Mouse (Mus musculus) neural tube, postnatal 0 days (tissue): ENCODE measurements around the gene Ccnq. TPM values are rescaled to one million over a fixed set of nuclear protein-coding genes. Genes with fewer than 3 reads are reported as not detected.

Experiments used
- microRNA-seq: library from miRNA; unstranded; fragments of <30 nt; microRNA quantifications from one replicate; pipeline ENCODE4, GENCODE M21; 2016
- polyA plus RNA-seq: library from polyadenylated mRNA; unstranded; fragments of >200 nt; fragmentation: Nextera tagmentation; extraction: Ambion mirVana; gene quantifications from 2 replicates; pipeline ENCODE4 v1.2.1, GENCODE M21; 2015

The Ccnq gene
- polyA plus RNA-seq = 39.6 and 42.6 TPM in 2 replicates

GRCm38 (mm10) chr11:78750885-78751842, at the start of gene Ccnq:
Gene Ccnq (minus strand): TSS chr11:78751729.

Small RNA genes lying within 50 kb of the gene (microRNA-seq; reads per million reads assigned to microRNA genes)
- gene Gm23840 = not detected

Other genes with a start within 250 kb of the Ccnq start
- gene Sebox, start 248.3 kb downstream of the Ccnq start, polyA plus RNA-seq = 0.12 TPM in 1 of 2 replicates, not detected in the other
- 84.7 and 90.1 TPM in 2 replicates for gene Tmem199, start 239.6 kb downstream of the Ccnq start, polyA plus RNA-seq
- 167 and 168 TPM in 2 replicates for gene Poldip2, start 239.5 kb downstream of the Ccnq start, polyA plus RNA-seq
- gene Tnfaip1, start 215.4 kb downstream of the Ccnq start, polyA plus RNA-seq = 49.3 and 51.3 TPM in 2 replicates
- gene Ift20, start 215.4 kb downstream of the Ccnq start, polyA plus RNA-seq = 131 and 141 TPM in 2 replicates
- gene Tmem97, start 201.0 kb downstream of the Ccnq start, polyA plus RNA-seq = 51.4 and 53.5 TPM in 2 replicates
- 19.9 and 21.2 TPM in 2 replicates for gene Nlk, start 54.4 kb downstream of the Ccnq start, polyA plus RNA-seq
- gene Lyrm9, start 74.9 kb upstream of the Ccnq start, polyA plus RNA-seq = 45.1 and 50.3 TPM in 2 replicates
- gene Nos2, start 169.1 kb upstream of the Ccnq start, polyA plus RNA-seq = 0.61 and 0.78 TPM in 2 replicates
- gene Lgals9, start 233.2 kb upstream of the Ccnq start, polyA plus RNA-seq = 29.0 and 29.2 TPM in 2 replicates